Mouse (Mus musculus): Measurements from ENCODE around the gene Gm10563.
A peak's percentile ranks its signal among the peaks of the same experiment; 100 is the strongest.
"Not testable (repeated sequence)": the region's sequence is repeated elsewhere in the genome, so short reads cannot be mapped to it uniquely, and the experiment has no call there.

The Gm10563 gene

GRCm38 (mm10) chr4:155595777-155596176 is 49.4 kb downstream of the Gm10563 start:
- DNase-seq, result no peak

- no peak for DNase-seq
Observed at GRCm38 (mm10) chr4:155593780-155594179, 51.4 kb downstream of the Gm10563 start.

GRCm38 (mm10) chr4:155591012-155591719 is 54.0 kb downstream of the Gm10563 start:
- DNase-seq, result no peak

GRCm38 (mm10) chr4:155589356-155589755 is 55.9 kb downstream of the Gm10563 start:
- DNase-seq, result no peak

- no peak for DNase-seq
Observed at GRCm38 (mm10) chr4:155582279-155582905, 62.8 kb downstream of the Gm10563 start.

GRCm38 (mm10) chr4:155580420-155580819 is 64.8 kb downstream of the Gm10563 start:
- DNase-seq, result peak; percentile 73

GRCm38 (mm10) chr4:155578336-155579125 is 66.7 kb downstream of the Gm10563 start:
- no peak for DNase-seq

- DNase-seq, result no peak
Observed at GRCm38 (mm10) chr4:155577741-155578140, 67.5 kb downstream of the Gm10563 start.

- no peak for DNase-seq
Observed at GRCm38 (mm10) chr4:155577132-155577531, 68.1 kb downstream of the Gm10563 start.

GRCm38 (mm10) chr4:155575521-155575920 is 69.7 kb downstream of the Gm10563 start:
- no peak for DNase-seq

GRCm38 (mm10) chr4:155574931-155575330 is 70.3 kb downstream of the Gm10563 start:
- DNase-seq, result no peak

GRCm38 (mm10) chr4:155573876-155574275 is 71.3 kb downstream of the Gm10563 start:
- DNase-seq, result no peak

GRCm38 (mm10) chr4:155573155-155573554 is 72.1 kb downstream of the Gm10563 start:
- no peak for DNase-seq

- DNase-seq, result no peak
Observed at GRCm38 (mm10) chr4:155571442-155571841, 73.8 kb downstream of the Gm10563 start.

- DNase-seq, result not testable (repeated sequence)
Observed at GRCm38 (mm10) chr4:155570315-155570714, 74.9 kb downstream of the Gm10563 start.

GRCm38 (mm10) chr4:155569818-155570217 is 75.4 kb downstream of the Gm10563 start:
- no peak for DNase-seq

- no peak for DNase-seq
Observed at GRCm38 (mm10) chr4:155568632-155569370, 76.4 kb downstream of the Gm10563 start.

- peak; percentile 33 for DNase-seq
Observed at GRCm38 (mm10) chr4:155568170-155568569, 77.0 kb downstream of the Gm10563 start.

GRCm38 (mm10) chr4:155566555-155566954 is 78.7 kb downstream of the Gm10563 start:
- DNase-seq, result no peak

Data from thymus, postnatal 4 days (tissue).